Mouse (Mus musculus): ENCODE data around the gene Slc31a2. TPM values are rescaled to one million over a fixed set of nuclear protein-coding genes. Genes with fewer than 3 reads are reported as not detected.
A peak's percentile ranks its signal among the peaks of the same experiment; 100 is the strongest.

The Slc31a2 gene
- total and polyA plus RNA-seq, 2 experiments from 2014 or later: 10.9 to 15.8 TPM

DNA sequence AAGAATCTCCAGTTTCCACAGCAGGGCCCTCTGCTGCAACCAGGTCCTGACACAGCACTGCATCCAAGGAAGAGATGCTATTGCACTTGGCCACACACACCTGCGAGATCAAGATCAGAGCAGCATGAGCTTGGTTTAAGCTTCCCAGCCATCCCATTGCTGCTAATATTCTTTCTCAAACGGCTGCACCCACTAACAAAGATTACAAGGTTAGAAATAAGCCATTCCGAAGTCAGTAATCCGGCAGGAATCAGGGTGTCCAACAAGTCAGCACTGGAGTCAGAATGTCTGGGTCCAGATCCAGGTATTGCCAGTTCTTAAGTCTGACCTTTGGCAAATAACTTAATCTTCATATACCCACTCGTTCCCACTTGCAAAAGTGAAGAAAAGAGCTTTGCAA lies 76.2 kb downstream of the Slc31a2 start:
- ATAC-seq (no peak), DNase-seq (no peak)
- Histone ChIP-seq H3K27me3 (ENCODE audit: insufficient read depth, low read length) (no peaks in the 10 kb centered on the region), H3K9ac (no peak overlapping the region), H3K4me3 (ENCODE audit: low read depth, low read length) (no peak overlapping the region), H3K36me3 (ENCODE audit: insufficient read depth) (peaks cover 48% of the 10 kb centered on the region), H3K27ac (ENCODE audit: low read depth, low read length) (no peak overlapping the region), H3K4me1 (ENCODE audit: insufficient read depth) (no peaks in the 10 kb centered on the region), H3K4me2 (ENCODE audit: low read depth) (no peak overlapping the region), H3K9me3 (ENCODE audit: low read length) (no peaks in the 10 kb centered on the region)
- no peak for TF ChIP-seq CTCF (IDR thresholded peaks at IDR 0.05; ENCODE audit: low read depth)
- 95% methylated on average over 5 of the region's 5 CpGs for WGBS

DNA sequence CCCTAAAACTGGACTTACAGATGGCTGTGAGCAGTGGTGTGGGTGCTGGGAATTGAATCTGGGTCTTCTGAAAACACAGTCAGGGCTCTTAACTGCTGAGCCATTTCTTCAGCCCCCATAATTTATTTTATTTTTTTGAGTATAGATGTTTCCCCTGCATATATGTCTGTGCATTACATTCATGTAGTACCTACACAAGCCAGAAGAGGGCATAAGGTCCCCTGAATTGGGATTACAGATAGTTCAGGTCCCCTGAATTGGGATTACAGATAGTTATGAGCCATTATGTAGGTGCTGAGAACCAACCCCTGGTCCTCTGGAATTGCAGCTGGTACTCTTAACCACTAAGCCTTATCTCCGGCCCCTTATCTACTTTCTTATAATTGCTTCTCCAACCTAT lies 81.6 kb downstream of the Slc31a2 start:
- Histone ChIP-seq H3K27me3 (ENCODE audit: insufficient read depth, low read length) (no peaks in the 10 kb centered on the region), H3K27ac (ENCODE audit: low read depth, low read length) (no peak overlapping the region), H3K9ac (no peak overlapping the region), H3K4me2 (ENCODE audit: low read depth) (no peak overlapping the region), H3K36me3 (ENCODE audit: insufficient read depth) (peaks cover 38% of the 10 kb centered on the region), H3K9me3 (ENCODE audit: low read length) (no peaks in the 10 kb centered on the region), H3K4me1 (ENCODE audit: insufficient read depth) (no peaks in the 10 kb centered on the region), H3K4me3 (ENCODE audit: low read depth, low read length) (no peak overlapping the region)
- ATAC-seq: no peak
- DNase-seq: no peak
- peak; percentile 28; the same call in 1 of the 2 replicates for TF ChIP-seq CTCF (IDR thresholded peaks at IDR 0.05; ENCODE audit: low read depth)
- WGBS: 92% methylated on average over 1 of the region's 1 CpGs

DNA sequence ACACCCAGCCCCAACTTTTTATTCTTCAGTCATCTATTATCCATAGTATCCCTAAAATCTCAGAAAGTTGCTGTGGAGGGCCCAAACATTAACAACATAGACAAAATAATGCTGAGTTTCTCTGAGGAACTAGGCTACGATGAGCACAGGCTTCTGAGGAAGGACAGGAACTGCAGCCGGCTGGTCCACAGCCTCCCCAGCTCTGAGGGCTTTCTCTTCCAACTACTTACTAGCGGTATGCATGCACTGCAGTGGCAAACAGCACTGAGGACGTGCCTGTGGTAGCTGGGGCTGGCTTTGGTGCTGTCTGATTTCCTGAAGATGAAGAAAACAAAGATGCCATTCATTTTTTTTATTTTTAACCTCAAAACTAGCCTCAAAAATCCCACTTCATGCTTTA lies 83.5 kb downstream of the Slc31a2 start:
- ATAC-seq: no peak
- no peak for TF ChIP-seq CTCF (IDR thresholded peaks at IDR 0.05; ENCODE audit: low read depth)
- Histone ChIP-seq H3K4me1 (ENCODE audit: insufficient read depth) (no peaks in the 10 kb centered on the region), H3K27me3 (ENCODE audit: insufficient read depth, low read length) (no peaks in the 10 kb centered on the region), H3K27ac (ENCODE audit: low read depth, low read length) (no peak overlapping the region), H3K4me2 (ENCODE audit: low read depth) (no peak overlapping the region), H3K9me3 (ENCODE audit: low read length) (no peaks in the 10 kb centered on the region), H3K9ac (no peak overlapping the region), H3K36me3 (ENCODE audit: insufficient read depth) (peaks cover 41% of the 10 kb centered on the region), H3K4me3 (ENCODE audit: low read depth, low read length) (no peak overlapping the region)
- DNase-seq: no peak
- 84% methylated on average over 4 of the region's 4 CpGs for WGBS

DNA sequence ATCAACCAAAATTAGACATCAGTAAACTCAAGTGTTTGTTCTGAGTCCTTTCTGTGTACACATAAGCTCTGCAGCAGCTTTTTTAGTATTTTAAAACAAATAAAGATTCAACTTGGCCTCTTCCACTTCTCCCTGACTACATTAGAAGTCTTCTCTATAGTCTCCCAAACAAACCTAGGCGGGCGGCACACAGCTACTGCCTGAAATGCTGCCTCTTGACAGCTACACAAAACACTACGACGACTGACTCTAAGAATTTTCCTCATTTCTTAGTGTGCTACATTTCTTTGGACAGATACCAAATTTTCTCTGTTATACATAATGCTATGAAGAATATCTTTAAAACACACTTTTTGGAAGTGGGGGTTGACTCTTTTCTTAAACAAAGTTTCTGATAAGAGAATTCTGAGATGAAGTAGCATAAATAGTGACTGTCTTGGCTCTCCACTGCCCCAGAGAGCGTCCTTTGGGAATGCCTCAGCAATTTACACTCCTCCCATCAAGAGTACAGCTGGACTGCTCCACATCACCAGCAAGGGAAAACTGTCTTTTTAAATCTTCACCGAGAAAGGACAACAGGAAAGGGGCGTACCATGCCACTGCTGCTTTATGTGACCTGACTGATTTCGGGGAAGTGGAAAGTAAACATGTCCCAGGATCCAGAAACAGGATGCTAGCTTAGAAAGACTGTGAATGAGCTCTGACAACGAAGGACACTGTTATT lies 85.4 kb downstream of the Slc31a2 start:
- Histone ChIP-seq H3K9me3 (ENCODE audit: low read length) (no peaks in the 10 kb centered on the region), H3K27ac (ENCODE audit: low read depth, low read length) (no peak overlapping the region), H3K27me3 (ENCODE audit: insufficient read depth, low read length) (no peaks in the 10 kb centered on the region), H3K4me3 (ENCODE audit: low read depth, low read length) (no peak overlapping the region), H3K4me2 (ENCODE audit: low read depth) (no peak overlapping the region), H3K36me3 (ENCODE audit: insufficient read depth) (peaks cover 41% of the 10 kb centered on the region), H3K4me1 (ENCODE audit: insufficient read depth) (no peaks in the 10 kb centered on the region), H3K9ac (no peak overlapping the region)
- no peak for ATAC-seq
- no peak for TF ChIP-seq CTCF (IDR thresholded peaks at IDR 0.05; ENCODE audit: low read depth)
- 84% methylated on average over 9 of the region's 9 CpGs for WGBS
- DNase-seq: no peak

Other genes with a start within 250 kb of the Slc31a2 start
- gene Mup20, start 208.4 kb upstream of the Slc31a2 start, total RNA-seq (2014; rRNA removed): not detected in 2 replicates
- not detected in 2 replicates for gene Mup20, start 208.4 kb upstream of the Slc31a2 start, polyA plus RNA-seq (2015; fragmentation: Nextera tagmentation; extraction: Ambion mirVana)
- gene Mup3, start 175.2 kb upstream of the Slc31a2 start, total RNA-seq (2014; rRNA removed): not detected in 2 replicates
- gene Mup3, start 175.2 kb upstream of the Slc31a2 start, polyA plus RNA-seq (2015; fragmentation: Nextera tagmentation; extraction: Ambion mirVana): not detected in 2 replicates
- not detected in 2 replicates for gene Mup21, start 111.7 kb upstream of the Slc31a2 start, total RNA-seq (2014; rRNA removed)
- not detected in 2 replicates for gene Mup21, start 111.7 kb upstream of the Slc31a2 start, polyA plus RNA-seq (2015; fragmentation: Nextera tagmentation; extraction: Ambion mirVana)
- gene Zfp37, start 31.5 kb upstream of the Slc31a2 start, total RNA-seq (2014; rRNA removed): 24.2 and 30.1 TPM in 2 replicates
- gene Zfp37, start 31.5 kb upstream of the Slc31a2 start, polyA plus RNA-seq (2015; fragmentation: Nextera tagmentation; extraction: Ambion mirVana): 11.2 and 14.6 TPM in 2 replicates
- 34.0 and 43.3 TPM in 2 replicates for gene Fkbp15, start 98.0 kb downstream of the Slc31a2 start, total RNA-seq (2014; rRNA removed)
- gene Fkbp15, start 98.0 kb downstream of the Slc31a2 start, polyA plus RNA-seq (2015; fragmentation: Nextera tagmentation; extraction: Ambion mirVana): 14.3 and 19.1 TPM in 2 replicates
- 15.2 and 16.2 TPM in 2 replicates for gene Slc31a1, start 98.2 kb downstream of the Slc31a2 start, total RNA-seq (2014; rRNA removed)
- 30.4 and 39.9 TPM in 2 replicates for gene Slc31a1, start 98.2 kb downstream of the Slc31a2 start, polyA plus RNA-seq (2015; fragmentation: Nextera tagmentation; extraction: Ambion mirVana)
- gene Cdc26, start 146.1 kb downstream of the Slc31a2 start, total RNA-seq (2014; rRNA removed): 51.1 and 79.4 TPM in 2 replicates
- gene Cdc26, start 146.1 kb downstream of the Slc31a2 start, polyA plus RNA-seq (2015; fragmentation: Nextera tagmentation; extraction: Ambion mirVana): 81.7 and 85.1 TPM in 2 replicates
- 17.2 and 20.2 TPM in 2 replicates for gene Prpf4, start 146.2 kb downstream of the Slc31a2 start, total RNA-seq (2014; rRNA removed)
- 9.6 and 13.3 TPM in 2 replicates for gene Prpf4, start 146.2 kb downstream of the Slc31a2 start, polyA plus RNA-seq (2015; fragmentation: Nextera tagmentation; extraction: Ambion mirVana)
- gene Rnf183, start 172.7 kb downstream of the Slc31a2 start, total RNA-seq (2014; rRNA removed): 1.3 TPM in 1 of 2 replicates, not detected in the other
- 0.31 and 0.43 TPM in 2 replicates for gene Rnf183, start 172.7 kb downstream of the Slc31a2 start, polyA plus RNA-seq (2015; fragmentation: Nextera tagmentation; extraction: Ambion mirVana)
- 6.8 and 9.5 TPM in 2 replicates for gene Wdr31, start 208.3 kb downstream of the Slc31a2 start, total RNA-seq (2014; rRNA removed)
- gene Wdr31, start 208.3 kb downstream of the Slc31a2 start, polyA plus RNA-seq (2015; fragmentation: Nextera tagmentation; extraction: Ambion mirVana): 12.6 and 20.0 TPM in 2 replicates
- gene Bspry, start 217.5 kb downstream of the Slc31a2 start, total RNA-seq (2014; rRNA removed): 0.15 and 0.86 TPM in 2 replicates
- 0.31 and 0.51 TPM in 2 replicates for gene Bspry, start 217.5 kb downstream of the Slc31a2 start, polyA plus RNA-seq (2015; fragmentation: Nextera tagmentation; extraction: Ambion mirVana)
- gene Hdhd3, start 240.9 kb downstream of the Slc31a2 start, total RNA-seq (2014; rRNA removed): 3.5 and 6.6 TPM in 2 replicates
- 4.4 and 4.6 TPM in 2 replicates for gene Hdhd3, start 240.9 kb downstream of the Slc31a2 start, polyA plus RNA-seq (2015; fragmentation: Nextera tagmentation; extraction: Ambion mirVana)